Mouse (Mus musculus): ENCODE measurements around the gene Ccdc93. TPM values are rescaled to one million over a fixed set of nuclear protein-coding genes. Genes with fewer than 3 reads are reported as not detected.

The Ccdc93 gene
- total RNA-seq (2021) = 10 to 100 TPM; 28.8 to 30.6 TPM

DNA sequence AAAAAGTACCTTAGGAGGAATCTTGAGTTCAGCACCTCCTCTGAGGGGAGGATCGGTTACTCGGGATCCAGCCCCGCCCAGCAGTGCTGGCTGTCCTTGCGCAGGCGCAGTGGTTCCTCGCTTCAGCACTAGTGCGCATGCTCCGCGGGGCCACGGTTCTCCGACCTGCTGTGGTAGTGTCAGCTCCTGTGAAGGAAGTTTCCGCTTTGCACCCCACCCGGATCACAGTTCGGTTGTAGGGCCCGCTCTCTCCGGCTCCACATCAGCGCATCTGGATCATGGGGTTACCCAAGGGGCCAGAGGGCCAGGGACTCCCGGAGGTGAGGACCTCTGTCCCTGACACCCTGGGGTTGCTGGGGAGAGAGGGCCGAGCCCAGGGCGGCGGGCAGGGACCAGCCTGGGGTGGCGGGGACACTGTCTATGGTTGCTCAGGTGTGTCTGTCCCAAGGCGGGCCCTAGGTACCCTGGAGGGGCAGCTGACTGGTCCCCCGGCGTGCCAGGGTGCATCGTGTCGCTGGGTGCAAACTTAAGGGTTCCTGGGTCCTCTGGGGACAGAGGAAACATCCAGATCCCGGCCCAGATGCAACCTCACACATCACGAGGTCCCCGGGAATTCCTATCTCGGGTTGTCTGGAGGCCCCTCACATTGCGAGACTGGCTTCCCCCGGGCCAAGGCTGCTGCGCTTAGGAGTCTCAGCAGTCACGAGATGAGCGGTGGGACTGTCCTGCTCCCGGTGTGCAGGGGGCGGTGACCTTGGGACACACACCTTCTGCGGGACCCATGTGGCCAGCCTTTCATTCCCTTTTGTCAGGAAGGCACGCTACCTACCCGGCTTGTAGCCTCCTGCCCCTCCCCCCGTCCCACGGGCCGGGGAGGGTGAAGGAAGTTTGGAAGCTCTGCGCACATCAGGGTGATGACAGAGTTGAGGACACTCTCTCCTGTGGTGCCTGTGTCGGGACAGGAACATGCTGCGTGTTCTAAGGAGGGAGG, at the start of gene Ccdc93:
TSS of gene Ccdc93 (plus strand) at position 112 of the 991 bp plus-strand sequence.
- intact Hi-C loops (cut with DNase I) = no loop called here
- DNase-seq = peak; percentile 99

GRCm38 (mm10) chr1:121381562-121381961, 49.3 kb upstream of the Ccdc93 start:
- DNase-seq = no peak
- intact Hi-C loops (cut with DNase I) = no loop called here

DNA sequence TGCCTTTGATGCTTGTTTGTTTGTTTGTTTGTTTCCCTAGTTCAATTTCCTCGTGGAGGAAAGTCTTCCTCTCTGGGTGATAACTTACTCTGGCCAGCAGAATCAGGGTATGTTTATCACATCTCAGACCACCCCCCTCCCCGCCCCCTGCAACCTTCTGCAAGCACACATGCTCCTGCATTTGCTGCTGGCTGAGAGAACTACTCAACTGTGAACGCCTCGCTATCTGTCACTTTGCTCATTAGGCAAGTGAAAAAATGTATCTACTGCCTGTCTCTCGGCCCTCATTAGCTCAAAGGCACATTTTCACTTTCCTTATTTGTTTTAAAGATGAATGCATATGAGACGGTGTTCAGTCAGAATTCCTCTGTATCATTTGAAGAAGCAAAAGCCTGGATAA, 42.5 kb upstream of the Ccdc93 start:
- intact Hi-C loops (cut with DNase I) = no loop called here
- peak; percentile 33 for DNase-seq

GRCm38 (mm10) chr1:121388732-121389131, 42.1 kb upstream of the Ccdc93 start:
- no peak for DNase-seq
- intact Hi-C loops (cut with DNase I) = no loop called here

- intact Hi-C loops (cut with DNase I) = no loop called here
- DNase-seq = peak; percentile 21
Measured at GRCm38 (mm10) chr1:121389574-121389973, 41.3 kb upstream of the Ccdc93 start.

DNA sequence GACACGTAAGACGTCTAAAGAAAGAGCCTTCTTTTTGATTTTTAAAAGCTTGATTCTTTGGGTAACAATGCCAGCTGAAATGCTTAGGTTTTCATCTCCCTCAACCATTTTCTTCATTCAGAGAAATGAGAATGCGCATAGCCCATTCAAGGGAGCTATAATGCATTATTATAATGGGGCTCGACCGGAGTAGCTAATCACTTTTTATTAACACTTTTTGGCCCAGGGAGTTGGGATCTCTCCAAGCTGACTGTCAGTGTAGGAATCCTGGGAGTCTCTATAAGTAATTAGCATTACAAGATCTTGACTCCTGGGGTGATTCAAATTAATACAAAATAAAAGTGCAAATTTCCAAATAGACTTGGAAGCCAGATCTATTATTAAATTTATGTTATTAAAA, 40.8 kb upstream of the Ccdc93 start:
- DNase-seq = no peak
- intact Hi-C loops (cut with DNase I) = loop anchor here (10.0 kb wide), 1 partner anchor 145 kb away; no protein-coding TSS in a partner anchor

DNA sequence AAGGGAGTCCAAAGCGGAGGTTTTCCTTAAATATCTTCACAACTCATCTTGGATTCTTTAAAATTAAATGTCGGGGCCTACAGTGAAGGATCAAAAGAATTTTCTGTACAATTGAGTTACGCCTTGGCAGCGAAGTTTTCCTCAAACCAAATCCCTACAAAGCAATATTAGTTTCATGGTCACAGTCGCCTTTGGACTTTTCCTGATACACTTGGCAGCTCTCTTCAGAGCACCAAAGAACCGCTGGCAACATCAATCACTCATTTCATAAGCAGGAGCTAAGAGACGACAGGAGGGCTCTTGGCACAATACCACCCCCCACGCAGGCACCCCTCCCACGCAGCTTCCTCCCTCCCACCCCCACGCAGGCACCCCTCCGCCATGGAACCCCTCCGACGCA, 40.4 kb upstream of the Ccdc93 start:
- intact Hi-C loops (cut with DNase I) = loop anchor here (10.0 kb wide), 1 partner anchor 146 kb away; no protein-coding TSS in a partner anchor
- no peak for DNase-seq

GRCm38 (mm10) chr1:121390855-121391254, 40.0 kb upstream of the Ccdc93 start:
- intact Hi-C loops (cut with DNase I) = loop anchor here (10.0 kb wide), 1 partner anchor 146 kb away; no protein-coding TSS in a partner anchor
- no peak for DNase-seq

DNA sequence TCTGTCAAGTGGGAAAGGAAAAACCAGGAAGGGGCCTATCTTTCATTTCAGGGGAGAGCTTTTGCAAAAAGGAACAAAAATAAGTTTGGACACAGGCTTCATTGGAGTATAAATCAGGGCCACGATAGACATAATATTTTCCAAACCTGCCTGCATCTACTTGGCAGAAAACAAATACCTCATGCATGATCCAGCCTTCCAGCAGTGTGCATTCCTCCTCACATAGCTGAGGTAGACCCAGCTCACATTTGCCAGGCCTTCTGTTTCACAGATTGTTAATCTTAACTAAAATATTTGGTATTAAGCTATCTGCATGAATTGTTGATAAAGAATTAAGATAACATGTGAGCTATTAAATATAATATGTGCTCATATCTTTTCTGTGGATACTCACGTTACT, 37.7 kb upstream of the Ccdc93 start:
- intact Hi-C loops (cut with DNase I) = loop anchor here (10.0 kb wide), 1 partner anchor 148 kb away; no protein-coding TSS in a partner anchor
- no peak for DNase-seq

GRCm38 (mm10) chr1:121394764-121395163, 36.1 kb upstream of the Ccdc93 start:
- intact Hi-C loops (cut with DNase I) = loop anchor here (5.0 to 10.0 kb wide), 2 partner anchors 150 to 807 kb away; no protein-coding TSS in a partner anchor
- no peak for DNase-seq

DNA sequence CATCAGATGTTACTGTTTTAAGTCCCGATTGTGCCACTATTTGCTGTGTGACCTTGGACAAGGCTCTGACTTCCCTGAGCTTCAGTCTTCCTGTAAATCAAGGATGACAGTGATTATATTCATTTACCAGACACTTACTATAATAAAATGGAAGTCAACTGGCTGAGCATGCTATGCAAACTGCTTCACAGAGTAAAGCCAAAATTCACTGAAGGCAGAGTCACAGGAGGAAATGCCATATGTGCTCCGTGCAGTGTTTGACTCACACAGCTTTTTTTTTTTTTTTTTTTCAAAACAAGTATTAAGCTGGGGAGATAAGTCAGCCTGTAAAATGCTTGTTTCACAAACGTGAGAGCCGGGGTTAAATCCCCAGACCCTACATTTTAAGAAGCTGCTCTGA, 34.3 kb upstream of the Ccdc93 start:
- intact Hi-C loops (cut with DNase I) = loop anchor here (5.0 to 10.0 kb wide), 2 partner anchors 152 to 809 kb away; no protein-coding TSS in a partner anchor
- DNase-seq = no peak

DNA sequence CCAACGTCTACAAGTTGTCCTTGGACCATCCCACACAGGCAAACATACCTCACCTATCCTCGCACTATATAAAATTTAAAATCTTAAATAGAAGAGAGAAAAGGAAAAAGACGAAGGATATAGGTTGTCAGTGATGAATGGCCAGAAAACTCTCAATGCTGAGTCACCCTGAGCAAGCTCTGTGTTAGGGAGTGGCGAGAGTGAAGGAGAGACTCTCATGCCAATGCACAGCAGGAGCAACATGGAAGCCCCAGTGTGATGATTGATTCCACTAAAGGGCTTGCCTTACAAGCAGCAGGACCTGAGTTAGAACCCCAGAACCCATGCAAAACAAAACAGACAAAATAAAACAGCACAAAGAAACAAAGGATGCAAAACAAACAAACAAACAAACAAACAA, 32.6 kb upstream of the Ccdc93 start:
- no peak for DNase-seq
- intact Hi-C loops (cut with DNase I) = loop anchor here (5.0 to 10.0 kb wide), 2 partner anchors 153 to 811 kb away; no protein-coding TSS in a partner anchor

- intact Hi-C loops (cut with DNase I) = loop anchor here (5.0 to 10.0 kb wide), 2 partner anchors 154 to 812 kb away; no protein-coding TSS in a partner anchor
- no peak for DNase-seq
Measured at GRCm38 (mm10) chr1:121398986-121399881, 31.6 kb upstream of the Ccdc93 start.

DNA sequence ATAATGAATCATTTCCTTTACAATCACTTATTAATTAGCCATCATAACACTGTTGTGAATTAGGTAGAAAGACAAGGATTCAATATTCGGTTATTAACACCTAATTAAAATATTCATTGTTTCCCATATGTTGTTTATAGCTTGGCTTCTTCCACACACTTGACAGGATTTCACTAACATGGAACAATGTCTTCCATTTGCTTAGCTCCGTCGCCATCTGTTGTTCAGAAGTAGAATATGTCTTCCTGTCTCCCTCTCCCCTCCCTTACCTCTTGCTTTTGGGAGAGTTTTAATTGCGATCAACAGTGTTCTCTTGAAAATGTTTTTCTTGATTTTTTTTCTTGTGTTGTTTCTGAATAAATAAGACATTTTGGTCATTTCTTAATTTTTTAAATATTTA, 30.6 kb upstream of the Ccdc93 start:
- DNase-seq = no peak
- intact Hi-C loops (cut with DNase I) = loop anchor here (2.0 kb wide), 1 partner anchor 219 kb away; no protein-coding TSS in a partner anchor

DNA sequence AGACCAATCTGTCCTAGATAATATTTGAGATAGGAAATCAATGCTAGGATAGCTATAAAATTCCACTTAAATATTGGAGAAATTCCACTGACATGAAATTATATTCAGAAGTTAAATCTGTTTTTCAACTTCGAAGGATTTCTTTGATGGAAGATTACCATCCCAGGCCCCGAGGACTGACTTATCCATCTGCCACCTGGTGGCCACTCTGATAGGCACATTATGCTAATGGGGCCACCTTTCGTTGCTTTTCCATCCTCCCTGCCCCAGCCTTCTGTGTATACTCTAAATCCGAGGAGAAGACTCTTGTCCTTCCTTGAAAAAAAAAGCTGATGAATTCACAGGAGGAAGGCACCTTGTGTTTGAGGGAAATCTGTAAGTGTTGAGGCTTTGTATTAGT, 11.8 kb upstream of the Ccdc93 start:
- intact Hi-C loops (cut with DNase I) = loop anchor here (5.0 kb wide), 1 partner anchor 832 kb away; no protein-coding TSS in a partner anchor
- DNase-seq = peak; percentile 49

- no peak for DNase-seq
- intact Hi-C loops (cut with DNase I) = loop anchor here (5.0 kb wide), 1 partner anchor 832 kb away; no protein-coding TSS in a partner anchor
Measured at GRCm38 (mm10) chr1:121419569-121420265, 11.1 kb upstream of the Ccdc93 start.

DNA sequence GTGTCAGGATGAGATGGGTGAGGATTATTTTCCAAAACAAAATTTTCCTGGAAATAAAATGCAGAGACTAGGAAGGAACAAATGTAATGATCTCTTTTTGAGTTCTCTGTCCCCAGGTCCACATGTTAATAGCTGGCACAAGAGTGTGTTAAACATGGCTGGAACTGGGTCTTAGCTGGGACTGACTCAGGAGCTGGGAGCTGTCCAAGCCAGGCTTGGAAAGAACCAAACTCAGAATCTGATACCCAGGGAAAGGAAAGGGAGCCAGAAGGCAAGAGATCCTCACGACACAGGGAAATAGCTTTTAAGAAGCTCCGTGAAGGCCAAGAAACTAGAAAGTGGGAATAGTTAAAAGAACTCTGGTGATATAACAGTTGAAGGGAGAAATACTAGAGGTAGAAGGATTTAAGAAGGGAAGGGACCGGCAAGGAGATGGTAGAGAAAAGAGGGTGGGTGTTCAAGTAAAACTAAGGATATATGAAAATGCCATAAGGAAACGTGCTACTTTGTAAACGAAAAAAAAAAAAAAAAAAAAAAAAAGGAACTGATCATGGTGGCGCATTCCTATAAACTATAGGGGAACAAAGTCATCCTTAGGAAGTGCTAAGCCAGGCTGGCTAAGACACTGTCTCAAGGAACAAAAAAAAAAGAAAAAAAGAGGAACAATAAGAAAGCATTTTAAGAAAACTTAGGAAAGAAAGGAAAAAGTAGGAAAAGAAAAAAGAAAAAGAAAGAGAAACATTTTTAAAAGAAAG, 489 bp upstream of the Ccdc93 start:
- intact Hi-C loops (cut with DNase I) = no loop called here
- DNase-seq = peak; percentile 31

GRCm38 (mm10) chr1:121435981-121436380, 5.1 kb downstream of the Ccdc93 start:
- DNase-seq = no peak
- intact Hi-C loops (cut with DNase I) = no loop called here
